Mouse (Mus musculus) heart, postnatal 0 days (tissue): Measurements from ENCODE around the gene Zbtb16. TPM values are rescaled to one million over a fixed set of nuclear protein-coding genes. Genes with fewer than 3 reads are reported as not detected.
A peak's percentile ranks its signal among the peaks of the same experiment; 100 is the strongest.

ENCODE experiments used
- ATAC-seq: fragments of 200-750 bp; cut with Nextera tagmentation; 2 replicates; pipeline ENCODE4 v1.8.0; 2017; ENCODE audit warnings: low read depth, moderate number of reproducible peaks, moderate library complexity; ENCODE audit not compliant: insufficient read depth
- DNase-seq: peaks from one replicate; pipeline ENCODE4 v3.0.0-alpha.2; 2016; ENCODE audit warnings: low spot score
- H3K27ac ChIP-seq: fragments of 300-500 bp; sonication (generic); 2 replicates; pipeline ENCODE4 v1.5.1; 2014; ENCODE audit warnings: low read depth, mild to moderate bottlenecking
- H3K27me3 ChIP-seq: fragments of 300-500 bp; sonication (generic); 2 replicates; pipeline ENCODE4 v1.6.1; 2014; ENCODE audit warnings: low read length, mixed read lengths; ENCODE audit not compliant: control insufficient read depth, insufficient read depth
- H3K36me3 ChIP-seq: fragments of 300-500 bp; sonication (generic); replicated peaks from 2 replicates; pipeline ENCODE4 v1.6.1; 2014; ENCODE audit warnings: low read length, mixed read lengths; ENCODE audit not compliant: control insufficient read depth, insufficient read depth
- H3K4me1 ChIP-seq: fragments of 300-500 bp; sonication (generic); 2 replicates; pipeline ENCODE4 v1.6.1; 2014; ENCODE audit warnings: antibody characterized with exemption; ENCODE audit not compliant: control insufficient read depth, insufficient read depth
- H3K4me2 ChIP-seq: fragments of 300-500 bp; sonication (generic); 2 replicates; pipeline ENCODE4 v1.6.1; 2014; ENCODE audit warnings: low read depth, mild to moderate bottlenecking, low read length, moderate library complexity
- H3K4me3 ChIP-seq: fragments of 300-500 bp; sonication (generic); 2 replicates; pipeline ENCODE4 v1.5.1; 2014; ENCODE audit warnings: low read depth, low read length
- H3K9ac ChIP-seq: fragments of 300-500 bp; sonication (generic); replicated peaks from 2 replicates; pipeline ENCODE4 v1.6.1; 2014; ENCODE audit warnings: low read depth, low read length, mixed read lengths
- H3K9me3 ChIP-seq: fragments of 300-500 bp; sonication (generic); replicated peaks from 2 replicates; pipeline ENCODE4 v1.6.1; 2016; ENCODE audit warnings: low read length; ENCODE audit not compliant: control insufficient read depth
- CTCF ChIP-seq: IDR thresholded peaks from 2 replicates; pipeline ENCODE4 v1.5.1; 2016; ENCODE audit warnings: antibody characterized with exemption, control low read depth, low read depth
- EP300 ChIP-seq: IDR thresholded peaks from 2 replicates; pipeline ENCODE4 v1.6.1; 2016; ENCODE audit warnings: antibody characterized with exemption, low read depth
- WGBS: fragments of 180-500 bp; shearing (Covaris S2); extraction: QIAGEN DNeasy Blood & Tissue Kit; methylation state at CpG from one replicate; pipeline ENCODE4 v1.1.7; 2014; 5-methylcytosine and 5-hydroxymethylcytosine counted together
- polyA plus RNA-seq: library from polyadenylated mRNA; unstranded; fragments of >200 nt; fragmentation: Nextera tagmentation; extraction: Ambion mirVana; gene quantifications from 2 replicates; pipeline ENCODE4 v1.2.1, GENCODE M21; 2015
- total RNA-seq: library from RNA; depleted of rRNA; stranded (reverse); fragments of >200 nt; gene quantifications from 2 replicates; pipeline ENCODE4 v1.2.3, GENCODE M21; 2014; ENCODE audit warnings: low replicate concordance

Gene Zbtb16
- total and polyA plus RNA-seq, 2 experiments from 2014 or later, result 5.0 to 54.7 TPM

- H3K9ac ChIP-seq, result no peak overlapping the region
These were observed 2.5 kb downstream of the Zbtb16 start for GRCm38 (mm10) chr9:48833493-48833892.

GRCm38 (mm10) chr9:48832473-48833100, 3.4 kb downstream of the Zbtb16 start:
- no peak overlapping the region for H3K4me2 ChIP-seq
- H3K36me3 ChIP-seq, result peaks cover 47% of the 10 kb centered on the region
- H3K27me3 ChIP-seq, result peaks cover 8% of the 10 kb centered on the region; the same call in 1 of the 2 replicates
- H3K4me3 ChIP-seq, result no peak overlapping the region
- H3K9ac ChIP-seq, result no peak overlapping the region
- DNase-seq (no peak), ATAC-seq (no peak)
- H3K27ac ChIP-seq, result no peak overlapping the region
- H3K4me1 ChIP-seq, result peaks cover 31% of the 10 kb centered on the region
- WGBS, result 93% methylated on average over 19 of the region's 20 CpGs
- no peaks in the 10 kb centered on the region for H3K9me3 ChIP-seq
- TF ChIP-seq CTCF, result no peak
- no peak for TF ChIP-seq EP300

More at GRCm38 (mm10) chr9:48833493-48833892, 2.5 kb downstream of the Zbtb16 start:
- Histone ChIP-seq H3K27me3 (peaks cover 8% of the 10 kb centered on the region; the same call in 1 of the 2 replicates), H3K36me3 (peaks cover 47% of the 10 kb centered on the region), H3K4me1 (peaks cover 37% of the 10 kb centered on the region), H3K9me3 (no peaks in the 10 kb centered on the region), H3K27ac (no peak overlapping the region), H3K4me3 (peak overlapping the region; percentile 87), H3K4me2 (peak overlapping the region; percentile 78)
- 93% methylated on average over 11 of the region's 11 CpGs for WGBS
- no peak for TF ChIP-seq CTCF
- TF ChIP-seq EP300, result no peak
- DNase-seq (no peak), ATAC-seq (no peak)

GRCm38 (mm10) chr9:48831560-48832460, 4.2 kb downstream of the Zbtb16 start:
- H3K9me3 ChIP-seq, result no peaks in the 10 kb centered on the region
- no peak overlapping the region for H3K27ac ChIP-seq
- H3K27me3 ChIP-seq, result peaks cover 8% of the 10 kb centered on the region; the same call in 1 of the 2 replicates
- H3K4me3 ChIP-seq, result peak overlapping the region; percentile 2; the same call in 1 of the 2 replicates
- ATAC-seq, result no peak
- H3K4me1 ChIP-seq, result peaks cover 27% of the 10 kb centered on the region
- TF ChIP-seq CTCF (no peak), EP300 (no peak)
- no peak overlapping the region for H3K9ac ChIP-seq
- H3K36me3 ChIP-seq, result peaks cover 47% of the 10 kb centered on the region
- peak overlapping the region; percentile 8; the same call in 1 of the 2 replicates for H3K4me2 ChIP-seq
- no peak for DNase-seq
- WGBS, result 80% methylated on average over 23 of the region's 23 CpGs

- H3K9ac ChIP-seq, result no peak overlapping the region
- H3K9me3 ChIP-seq, result no peaks in the 10 kb centered on the region
- no peak overlapping the region for H3K4me2 ChIP-seq
- DNase-seq (no peak), ATAC-seq (no peak)
- H3K4me3 ChIP-seq, result no peak overlapping the region
- TF ChIP-seq EP300 (no peak), CTCF (no peak)
- peaks cover 36% of the 10 kb centered on the region for H3K4me1 ChIP-seq
- WGBS, result 44% methylated on average over 7 of the region's 7 CpGs
- H3K27me3 ChIP-seq, result peaks cover 8% of the 10 kb centered on the region; the same call in 1 of the 2 replicates
- no peak overlapping the region for H3K27ac ChIP-seq
- peaks cover 51% of the 10 kb centered on the region for H3K36me3 ChIP-seq
These were observed 7.2 kb downstream of the Zbtb16 start for GRCm38 (mm10) chr9:48828839-48829238.

GRCm38 (mm10) chr9:48826377-48826889, 9.6 kb downstream of the Zbtb16 start:
- H3K36me3 ChIP-seq, result peaks cover 27% of the 10 kb centered on the region
- no peak overlapping the region for H3K4me2 ChIP-seq
- no peaks in the 10 kb centered on the region for H3K27me3 ChIP-seq
- H3K27ac ChIP-seq, result no peak overlapping the region
- no peak overlapping the region for H3K4me3 ChIP-seq
- TF ChIP-seq CTCF, result no peak
- TF ChIP-seq EP300, result no peak
- no peaks in the 10 kb centered on the region for H3K9me3 ChIP-seq
- H3K4me1 ChIP-seq, result peaks cover 44% of the 10 kb centered on the region
- H3K9ac ChIP-seq, result no peak overlapping the region
- ATAC-seq, result peak; percentile 48
- DNase-seq, result no peak
- 57% methylated on average over 7 of the region's 7 CpGs for WGBS
